Mouse (Mus musculus): ENCODE results near the gene Reln.
A peak's percentile ranks its signal among the peaks of the same experiment; 100 is the strongest.

- peak; percentile 82 for TF ChIP-seq CTCF (conservative IDR thresholded peaks at IDR 0.05; ENCODE audit: low read length)
- TF ChIP-seq POU5F1 (IDR thresholded peaks at IDR 0.05; ENCODE audit: borderline replicate concordance, low read length) = no peak
These were observed 17.3 kb downstream of the Reln start for GRCm38 (mm10) chr5:22327170-22327569.
